Mouse (Mus musculus) megakaryocyte-erythroid progenitor cell, adult 5-6 weeks (primary cell): Measurements from ENCODE around the gene Cmtm8. TPM values are rescaled to one million over a fixed set of nuclear protein-coding genes. Genes with fewer than 3 reads are reported as not detected.

Source experiments
- ATAC-seq: replicated peaks from 2 replicates; pipeline ENCODE4 v1.8.0; 2016; ENCODE audit warnings: mild to moderate bottlenecking, inconsistent platforms; ENCODE audit not compliant: severe bottlenecking, poor library complexity, low FRiP score, low TSS enrichment
- total RNA-seq, 2 experiments: library from RNA; stranded (forward) in 1 of 2; stranded (reverse) in 1 of 2; fragments of 200-1000, 215-1000 nt in 1 of 2; fragments of >200 nt in 1 of 2; fragmentation: Nextera tagmentation in 1 of 2; gene quantifications; 2 replicates each; pipeline ENCODE4 v1.2.3; 2014 to 2017

The Cmtm8 gene
- total RNA-seq, 2 experiments from 2014 or later = 1.5 TPM; not detected in 1

GRCm38 (mm10) chr9:114789989-114790388 lies 54.0 kb downstream of the Cmtm8 start:
- ATAC-seq = no peak

GRCm38 (mm10) chr9:114789557-114789956 lies 54.4 kb downstream of the Cmtm8 start:
- ATAC-seq = no peak

GRCm38 (mm10) chr9:114788697-114789096 lies 55.3 kb downstream of the Cmtm8 start:
- peak; percentile 48 for ATAC-seq

GRCm38 (mm10) chr9:114787716-114788115 lies 56.2 kb downstream of the Cmtm8 start:
- ATAC-seq = peak; percentile 35; the same call in 1 of the 2 replicates

GRCm38 (mm10) chr9:114787134-114787533 lies 56.8 kb downstream of the Cmtm8 start:
- ATAC-seq = no peak

- no peak for ATAC-seq
Observed at GRCm38 (mm10) chr9:114785432-114786125, 58.4 kb downstream of the Cmtm8 start.

GRCm38 (mm10) chr9:114781526-114782212 lies 62.3 kb downstream of the Cmtm8 start, which contains the start of gene Cmtm7:
Gene Cmtm7, minus strand, starts transcription at chr9:114781856.
- ATAC-seq = peak; percentile 49

- ATAC-seq = peak; percentile 45
Observed at GRCm38 (mm10) chr9:114780746-114781525, 63.0 kb downstream of the Cmtm8 start.

GRCm38 (mm10) chr9:114779984-114780745 lies 63.8 kb downstream of the Cmtm8 start:
- ATAC-seq = peak; percentile 29; the same call in 1 of the 2 replicates

- no peak for ATAC-seq
Observed at GRCm38 (mm10) chr9:114778877-114779276, 65.1 kb downstream of the Cmtm8 start.

GRCm38 (mm10) chr9:114778047-114778390 lies 65.9 kb downstream of the Cmtm8 start:
- ATAC-seq = no peak

- no peak for ATAC-seq
Observed at GRCm38 (mm10) chr9:114777178-114778046, 66.5 kb downstream of the Cmtm8 start.

- ATAC-seq = no peak
Observed at GRCm38 (mm10) chr9:114776361-114776760, 67.6 kb downstream of the Cmtm8 start.

- peak; percentile 60 for ATAC-seq
Observed at GRCm38 (mm10) chr9:114775272-114775671, 68.7 kb downstream of the Cmtm8 start.

- no peak for ATAC-seq
Observed at GRCm38 (mm10) chr9:114774629-114775028, 69.3 kb downstream of the Cmtm8 start.

GRCm38 (mm10) chr9:114771565-114771964 lies 72.4 kb downstream of the Cmtm8 start:
- no peak for ATAC-seq

- ATAC-seq = no peak
Observed at GRCm38 (mm10) chr9:114770224-114770623, 73.7 kb downstream of the Cmtm8 start.

- no peak for ATAC-seq
Observed at GRCm38 (mm10) chr9:114768066-114768465, 75.9 kb downstream of the Cmtm8 start.

- ATAC-seq = no peak
Observed at GRCm38 (mm10) chr9:114767507-114767906, 76.4 kb downstream of the Cmtm8 start.
